Mouse (Mus musculus): Measurements from ENCODE around the gene Cdc26. TPM values are rescaled to one million over a fixed set of nuclear protein-coding genes. Genes with fewer than 3 reads are reported as not detected.

Cdc26 gene
- polyA plus RNA-seq, 1 experiment from 2014 or later, result 139 TPM

DNA sequence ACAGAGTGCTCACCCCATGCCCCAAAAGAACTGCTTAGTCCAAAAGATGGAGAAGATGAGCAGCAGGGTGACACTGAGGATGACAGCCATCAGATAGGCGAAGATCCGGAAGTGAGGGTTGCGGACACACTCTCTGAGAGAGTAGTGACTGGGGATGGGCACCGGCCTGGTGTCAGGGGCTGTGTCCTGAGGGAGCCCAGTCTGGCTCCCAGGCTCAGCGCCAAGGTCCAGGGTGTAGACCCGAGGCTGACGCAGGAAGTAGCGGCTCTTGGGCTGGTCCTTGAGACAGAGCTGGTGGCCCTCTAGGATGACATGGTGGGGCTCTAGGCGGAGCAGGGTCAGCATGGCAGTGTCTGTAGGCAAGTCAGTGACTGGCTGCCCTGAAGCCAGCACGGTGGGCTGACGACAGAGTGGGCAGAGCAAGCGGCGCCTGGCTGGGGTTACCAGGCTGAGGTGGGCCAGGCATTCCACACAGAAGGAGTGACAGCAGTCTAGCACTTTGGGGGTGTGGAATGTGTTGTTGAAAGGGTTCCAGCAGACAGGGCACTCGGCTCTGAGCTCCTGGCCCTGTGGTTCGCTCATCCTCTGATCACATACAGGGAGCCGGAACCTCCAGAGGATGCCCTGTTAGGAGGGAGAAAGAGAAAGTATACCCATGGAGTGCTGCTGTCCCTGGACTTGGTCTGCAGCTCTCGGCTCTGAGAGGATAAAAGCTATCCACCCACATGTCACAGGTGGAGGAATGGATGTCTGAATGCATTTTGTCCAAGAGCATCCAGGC, 19.7 kb upstream of the Cdc26 start:
- no peaks in the 10 kb centered on the region for H3K27me3 ChIP-seq (replicated peaks)
- no peaks in the 10 kb centered on the region for H3K9me3 ChIP-seq
- no peaks in the 10 kb centered on the region for H3K4me1 ChIP-seq
- H3K36me3 ChIP-seq, result peaks cover 27% of the 10 kb centered on the region
- ATAC-seq (ENCODE audit: low FRiP score, low read depth), result no peak
- no peak overlapping the region for H3K4me3 ChIP-seq
- no peak overlapping the region for H3K27ac ChIP-seq
- 80% methylated on average over 17 of the region's 17 CpGs for WGBS
- H3K9ac ChIP-seq, result no peak overlapping the region
- H3K4me2 ChIP-seq (replicated peaks), result no peak overlapping the region

DNA sequence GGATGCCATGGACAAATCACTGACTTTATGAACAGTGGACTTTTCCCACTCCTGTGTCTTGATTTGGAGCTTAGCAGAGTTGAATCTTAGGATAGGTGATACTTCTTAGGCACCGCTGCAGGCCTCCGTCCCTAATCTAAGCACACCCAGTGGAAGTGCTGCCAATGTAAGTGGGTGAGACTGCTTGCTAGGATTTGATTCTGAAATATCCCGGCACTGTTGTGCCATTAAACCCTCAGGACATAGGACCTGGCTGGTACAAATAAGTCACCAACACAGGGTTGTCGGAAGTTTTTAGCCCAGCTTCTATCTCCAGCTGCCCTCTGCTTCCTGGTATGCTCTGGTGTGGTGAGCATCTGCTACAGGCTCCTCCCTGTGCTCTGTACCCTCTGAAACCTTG, 17.4 kb upstream of the Cdc26 start:
- peaks cover 50% of the 10 kb centered on the region for H3K36me3 ChIP-seq
- 95% methylated on average over 4 of the region's 4 CpGs for WGBS

DNA sequence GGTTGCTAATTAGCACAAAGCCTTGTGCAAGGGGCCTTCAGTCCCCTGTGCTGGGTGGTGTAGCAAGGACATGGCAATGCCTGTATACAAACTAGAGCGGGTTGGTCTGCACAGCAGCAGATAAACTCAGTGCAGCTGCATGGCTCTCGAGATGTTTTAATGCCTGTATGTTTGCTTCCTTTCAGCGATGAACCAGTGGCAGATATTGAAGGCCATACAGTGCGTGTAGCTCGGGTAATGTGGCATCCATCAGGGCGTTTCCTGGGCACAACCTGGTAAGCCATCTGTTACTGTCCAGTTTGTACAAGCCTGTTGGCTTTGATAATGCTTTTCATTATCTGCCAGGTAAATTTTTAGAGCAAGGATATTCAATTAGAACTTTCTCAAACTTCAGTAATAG, 10.6 kb upstream of the Cdc26 start:
- Histone ChIP-seq H3K27me3 (replicated peaks) (no peaks in the 10 kb centered on the region), H3K9me3 (no peaks in the 10 kb centered on the region), H3K27ac (no peak overlapping the region), H3K36me3 (peaks cover 99% of the 10 kb centered on the region), H3K4me2 (replicated peaks) (no peak overlapping the region), H3K4me3 (no peak overlapping the region), H3K4me1 (no peaks in the 10 kb centered on the region), H3K9ac (no peak overlapping the region)
- ATAC-seq (ENCODE audit: low FRiP score, low read depth), result no peak
- 96% methylated on average over 6 of the region's 6 CpGs for WGBS

More for the DNA sequence above, 17.4 kb upstream of the Cdc26 start:
- no peaks in the 10 kb centered on the region for H3K4me1 ChIP-seq
- H3K4me2 ChIP-seq (replicated peaks), result no peak overlapping the region
- no peak overlapping the region for H3K4me3 ChIP-seq
- no peak for ATAC-seq (ENCODE audit: low FRiP score, low read depth)
- no peak overlapping the region for H3K27ac ChIP-seq
- no peaks in the 10 kb centered on the region for H3K27me3 ChIP-seq (replicated peaks)
- no peaks in the 10 kb centered on the region for H3K9me3 ChIP-seq
- H3K9ac ChIP-seq, result no peak overlapping the region

DNA sequence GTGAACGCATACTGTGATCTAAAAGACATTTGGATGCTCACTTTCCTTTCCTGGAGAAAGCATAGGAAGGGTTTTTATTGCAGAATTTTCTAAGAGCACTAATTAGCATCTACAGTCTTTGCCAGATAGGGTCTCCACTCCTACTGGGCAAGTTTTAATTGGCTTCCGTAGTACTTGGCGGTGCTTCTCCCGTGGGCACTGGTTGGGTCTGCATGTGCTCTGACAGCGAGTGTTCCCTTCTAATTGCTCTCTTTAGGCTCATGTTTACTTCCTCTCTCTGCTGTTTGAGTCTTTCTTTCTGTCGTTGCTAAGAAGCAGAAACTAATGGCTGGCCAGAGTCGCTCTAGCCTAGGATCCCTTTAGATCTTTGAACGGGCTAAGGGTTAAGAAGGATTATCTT, 10.0 kb upstream of the Cdc26 start:
- H3K4me1 ChIP-seq, result no peaks in the 10 kb centered on the region
- H3K4me2 ChIP-seq (replicated peaks), result no peak overlapping the region
- 94% methylated on average over 8 of the region's 8 CpGs for WGBS
- peaks cover 98% of the 10 kb centered on the region for H3K36me3 ChIP-seq
- no peak overlapping the region for H3K27ac ChIP-seq
- no peak for ATAC-seq (ENCODE audit: low FRiP score, low read depth)
- no peaks in the 10 kb centered on the region for H3K27me3 ChIP-seq (replicated peaks)
- H3K9me3 ChIP-seq, result no peaks in the 10 kb centered on the region
- no peak overlapping the region for H3K9ac ChIP-seq
- no peak overlapping the region for H3K4me3 ChIP-seq

DNA sequence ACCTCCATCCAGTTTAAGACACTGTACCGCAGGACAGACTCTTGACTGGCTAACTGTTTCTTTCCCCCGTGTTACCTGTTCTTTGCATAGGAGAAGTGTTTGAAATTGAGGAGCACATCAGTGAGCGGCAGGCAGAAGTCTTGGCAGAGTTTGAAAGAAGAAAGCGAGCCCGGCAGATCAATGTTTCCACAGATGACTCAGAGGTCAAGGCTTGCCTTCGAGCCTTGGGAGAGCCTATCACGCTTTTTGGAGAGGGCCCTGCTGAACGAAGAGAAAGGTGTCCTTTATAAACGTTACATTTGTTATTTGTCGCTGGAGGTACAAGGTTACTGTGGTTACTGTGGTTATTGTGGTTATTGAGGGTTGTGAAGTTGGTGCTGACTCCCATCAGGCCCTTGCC, 3.2 kb upstream of the Cdc26 start:
- Histone ChIP-seq H3K27ac (no peak overlapping the region), H3K9me3 (no peaks in the 10 kb centered on the region), H3K9ac (no peak overlapping the region), H3K4me3 (no peak overlapping the region), H3K4me1 (peaks cover 13% of the 10 kb centered on the region), H3K27me3 (replicated peaks) (no peaks in the 10 kb centered on the region), H3K4me2 (replicated peaks) (no peak overlapping the region), H3K36me3 (peaks cover 48% of the 10 kb centered on the region)
- 97% methylated on average over 10 of the region's 10 CpGs for WGBS
- no peak for ATAC-seq (ENCODE audit: low FRiP score, low read depth)

DNA sequence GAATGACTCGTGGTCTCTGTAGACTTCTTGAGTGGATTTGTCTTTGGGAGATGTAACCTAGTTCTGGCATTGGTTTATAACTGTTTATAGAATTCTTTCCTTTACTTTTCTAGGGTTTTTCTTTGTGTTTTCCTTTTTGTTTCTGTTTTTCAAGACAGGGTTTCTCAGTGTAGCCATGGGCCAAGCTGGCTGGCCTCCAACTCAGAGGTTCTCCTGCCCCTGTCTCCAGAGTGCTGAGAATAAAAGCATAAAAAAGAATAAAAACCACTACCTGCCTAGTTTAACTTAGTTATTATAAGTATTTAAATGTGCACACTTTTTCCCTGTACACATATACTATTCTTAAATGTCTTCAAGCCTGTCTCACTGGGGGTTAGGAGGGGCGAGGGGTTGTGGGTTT, 1.9 kb upstream of the Cdc26 start:
- Histone ChIP-seq H3K4me1 (peaks cover 19% of the 10 kb centered on the region), H3K36me3 (peaks cover 35% of the 10 kb centered on the region), H3K9me3 (no peaks in the 10 kb centered on the region), H3K9ac (no peak overlapping the region; the same call in 1 of the 2 replicates), H3K27me3 (replicated peaks) (no peaks in the 10 kb centered on the region), H3K4me2 (replicated peaks) (peak overlapping the region; percentile 68), H3K4me3 (no peak overlapping the region), H3K27ac (no peak overlapping the region)
- 88% methylated on average over 2 of the region's 2 CpGs for WGBS
- ATAC-seq (ENCODE audit: low FRiP score, low read depth), result no peak

DNA sequence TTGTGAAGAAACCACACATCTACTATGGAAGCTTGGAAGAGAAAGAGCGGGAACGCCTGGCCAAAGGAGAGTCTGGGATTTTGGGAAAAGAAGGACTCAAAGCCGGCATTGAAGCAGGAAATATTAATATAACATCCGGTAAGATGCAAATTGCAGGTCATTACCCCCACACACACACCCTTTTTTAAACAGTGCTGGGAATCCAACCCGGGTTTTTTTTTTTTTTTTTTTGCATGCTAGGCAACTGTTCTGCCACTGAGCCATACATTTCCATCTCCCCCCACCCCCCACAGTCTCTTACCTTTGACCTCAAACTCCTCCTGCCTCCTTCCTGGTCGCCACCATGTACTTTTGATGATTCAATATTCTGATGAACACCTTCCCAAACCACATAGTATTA, 1.2 kb upstream of the Cdc26 start:
- Histone ChIP-seq H3K4me3 (peak overlapping the region; percentile 68), H3K27me3 (replicated peaks) (no peaks in the 10 kb centered on the region), H3K36me3 (peaks cover 28% of the 10 kb centered on the region), H3K9ac (peak overlapping the region; percentile 71), H3K4me1 (peaks cover 19% of the 10 kb centered on the region), H3K9me3 (no peaks in the 10 kb centered on the region), H3K4me2 (replicated peaks) (peak overlapping the region; percentile 68), H3K27ac (no peak overlapping the region)
- no peak for ATAC-seq (ENCODE audit: low FRiP score, low read depth)
- 46% methylated on average over 6 of the region's 6 CpGs for WGBS

DNA sequence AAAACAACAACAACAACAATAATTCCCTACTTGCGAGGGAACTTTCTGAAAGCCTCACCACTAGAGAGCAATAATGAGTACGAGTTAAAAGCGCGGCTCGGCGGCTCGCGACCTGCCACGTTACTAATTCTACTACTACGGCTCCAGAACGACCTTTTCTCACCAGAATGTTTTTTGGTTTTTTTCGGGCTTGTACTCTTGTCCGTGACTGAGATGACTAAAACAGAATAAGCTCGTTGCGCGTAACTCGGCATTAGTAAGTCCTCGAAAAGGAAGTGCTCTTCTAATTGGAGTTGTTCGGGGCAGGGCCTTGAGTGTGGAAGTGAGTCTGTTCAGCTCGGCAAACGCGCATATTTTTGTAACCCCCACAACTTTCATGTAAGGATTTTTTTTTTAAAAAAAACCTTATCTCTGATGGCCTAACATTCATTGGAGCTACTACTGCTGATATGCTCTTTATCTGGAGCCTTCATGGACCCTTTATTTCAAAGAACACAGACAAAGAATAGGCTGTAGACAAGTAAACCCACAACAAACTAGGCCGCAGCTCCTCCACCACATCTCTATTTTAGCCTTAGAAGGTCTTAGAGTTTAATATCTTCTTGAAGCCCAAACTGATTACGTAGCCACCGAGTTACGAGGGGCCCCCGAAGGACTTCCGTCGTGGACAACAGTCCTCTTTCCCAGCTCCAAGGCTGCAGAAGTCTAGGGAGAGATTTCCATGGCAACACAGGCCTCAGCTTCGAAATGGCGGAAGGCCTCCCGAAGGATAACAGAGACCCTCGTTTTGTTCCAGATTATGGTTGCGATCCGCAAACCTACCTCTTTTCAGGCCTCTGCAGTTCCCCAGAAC, 486 bp downstream of the Cdc26 start:
- peak; percentile 70 for ATAC-seq (ENCODE audit: low FRiP score, low read depth)
- Histone ChIP-seq H3K9ac (peak overlapping the region; percentile 71), H3K27me3 (replicated peaks) (no peaks in the 10 kb centered on the region), H3K4me2 (replicated peaks) (peak overlapping the region; percentile 68), H3K4me3 (peak overlapping the region; percentile 68), H3K4me1 (peaks cover 19% of the 10 kb centered on the region), H3K9me3 (no peaks in the 10 kb centered on the region), H3K36me3 (peaks cover 17% of the 10 kb centered on the region), H3K27ac (0 out of 2 replicates have a peak overlapping the region, but pooled peaks have one; percentile 38)
- under 1% methylated on average over 35 of the region's 35 CpGs for WGBS

DNA sequence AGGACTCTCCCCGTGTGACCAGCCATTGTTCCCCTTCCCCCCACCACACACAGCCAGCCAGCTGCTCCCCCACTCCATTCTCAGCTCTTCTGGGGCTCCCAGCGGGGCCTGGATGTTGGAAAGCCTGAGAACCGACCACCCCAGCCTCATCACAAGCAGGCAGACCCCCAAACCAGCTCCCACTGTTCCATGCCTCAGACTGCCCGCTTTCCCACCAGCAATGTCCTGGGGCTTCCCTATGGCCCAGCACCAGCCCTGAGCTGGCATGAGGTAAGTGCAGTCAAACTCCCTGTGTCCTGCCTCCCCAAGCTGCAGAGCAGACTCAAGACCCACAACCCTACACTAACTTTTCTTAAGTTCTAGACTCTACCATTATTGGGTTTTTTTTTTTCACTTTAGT, 2.3 kb downstream of the Cdc26 start:
- WGBS, result 80% methylated on average over 4 of the region's 4 CpGs
- Histone ChIP-seq H3K9ac (no peak overlapping the region), H3K4me2 (replicated peaks) (peak overlapping the region; percentile 20), H3K9me3 (no peaks in the 10 kb centered on the region), H3K27ac (no peak overlapping the region), H3K4me1 (peaks cover 19% of the 10 kb centered on the region), H3K4me3 (no peak overlapping the region), H3K27me3 (replicated peaks) (no peaks in the 10 kb centered on the region), H3K36me3 (peaks cover 15% of the 10 kb centered on the region)
- no peak for ATAC-seq (ENCODE audit: low FRiP score, low read depth)

DNA sequence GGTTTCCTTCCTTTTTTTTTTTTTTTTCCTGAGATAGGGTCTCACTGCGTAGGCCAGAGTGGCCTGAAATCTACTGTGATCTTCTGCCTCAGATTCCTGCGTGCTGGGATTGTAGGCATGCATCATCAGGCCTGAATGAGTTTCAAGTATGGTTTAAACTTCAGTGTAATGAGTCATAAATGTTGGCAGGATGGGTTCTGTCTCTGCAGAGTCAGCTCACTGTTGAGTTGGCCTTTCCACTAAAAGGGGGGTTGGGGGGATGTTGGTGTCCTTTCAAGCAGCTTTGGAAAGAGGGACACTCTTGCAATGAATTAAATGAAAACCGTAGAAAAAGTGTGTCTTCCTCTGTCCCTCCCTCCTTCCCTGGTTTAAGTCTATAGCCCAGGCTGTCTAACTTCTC, 9.5 kb downstream of the Cdc26 start:
- Histone ChIP-seq H3K4me3 (no peak overlapping the region), H3K4me1 (no peaks in the 10 kb centered on the region), H3K9ac (no peak overlapping the region), H3K27ac (no peak overlapping the region), H3K27me3 (replicated peaks) (no peaks in the 10 kb centered on the region), H3K9me3 (no peaks in the 10 kb centered on the region), H3K36me3 (peaks cover 73% of the 10 kb centered on the region), H3K4me2 (replicated peaks) (no peak overlapping the region)
- 97% methylated on average over 3 of the region's 3 CpGs for WGBS
- ATAC-seq (ENCODE audit: low FRiP score, low read depth), result no peak

DNA sequence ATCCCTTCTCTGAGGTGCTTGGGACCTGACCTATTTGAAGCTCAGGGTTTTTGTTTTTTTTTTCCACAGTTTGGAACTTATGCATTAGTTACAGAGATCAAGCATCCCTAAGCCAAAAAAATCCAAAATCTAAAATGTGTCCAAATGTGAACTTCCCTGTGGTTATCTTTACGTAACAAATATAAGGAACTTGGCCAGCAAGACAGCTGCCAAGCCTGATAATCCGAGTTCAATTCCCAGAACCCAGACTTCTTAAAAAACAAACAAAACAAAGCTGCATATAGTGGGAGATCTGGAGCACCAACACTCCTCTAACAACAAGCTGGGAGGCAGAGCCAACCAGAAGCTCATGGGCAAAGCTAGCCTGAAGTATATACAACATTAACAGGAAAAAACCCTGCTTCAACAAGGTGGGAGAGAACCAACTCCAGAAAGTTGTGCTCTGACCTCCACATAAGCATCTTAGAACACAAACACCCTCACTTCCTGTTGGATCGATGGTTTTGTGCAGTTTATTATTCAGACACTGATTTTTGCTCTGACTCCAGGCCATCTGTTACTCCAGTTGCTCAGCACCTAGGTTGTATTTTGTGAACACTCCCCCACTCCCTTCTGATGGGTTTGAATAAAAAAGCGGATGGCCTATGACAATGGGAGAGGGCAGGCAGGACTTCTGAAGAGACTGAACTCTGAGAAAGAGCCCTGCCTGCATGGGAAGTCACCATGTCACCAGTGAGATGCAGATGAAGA, 10.7 kb downstream of the Cdc26 start:
- no peak overlapping the region for H3K27ac ChIP-seq
- no peaks in the 10 kb centered on the region for H3K4me1 ChIP-seq
- 88% methylated on average over 4 of the region's 4 CpGs for WGBS
- no peak overlapping the region for H3K9ac ChIP-seq
- no peaks in the 10 kb centered on the region for H3K27me3 ChIP-seq (replicated peaks)
- no peak overlapping the region for H3K4me3 ChIP-seq
- peaks cover 79% of the 10 kb centered on the region for H3K36me3 ChIP-seq
- ATAC-seq (ENCODE audit: low FRiP score, low read depth), result no peak
- no peak overlapping the region for H3K4me2 ChIP-seq (replicated peaks)
- H3K9me3 ChIP-seq, result no peaks in the 10 kb centered on the region

DNA sequence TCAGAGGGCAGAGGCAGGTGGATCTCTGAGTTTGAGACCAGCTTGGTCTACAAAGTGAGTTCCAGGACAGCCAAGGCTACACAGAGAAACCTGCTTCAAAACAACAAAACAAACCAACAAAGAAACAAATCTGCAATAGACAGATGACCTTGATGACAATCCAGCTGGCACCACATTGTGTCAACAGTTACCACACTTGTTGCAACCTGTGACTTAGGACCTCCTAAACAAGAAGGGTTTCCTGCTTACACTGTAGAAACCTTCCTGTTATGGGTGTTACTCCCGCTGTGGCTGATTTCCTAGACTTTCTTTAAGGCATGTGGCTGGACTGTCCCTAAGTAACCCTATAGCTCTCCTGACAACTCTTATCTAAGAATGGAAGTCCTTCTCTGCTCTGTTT, 12.6 kb downstream of the Cdc26 start:
- ATAC-seq (ENCODE audit: low FRiP score, low read depth), result no peak
- Histone ChIP-seq H3K4me2 (replicated peaks) (no peak overlapping the region), H3K27ac (no peak overlapping the region), H3K9me3 (no peaks in the 10 kb centered on the region), H3K4me1 (no peaks in the 10 kb centered on the region), H3K9ac (no peak overlapping the region), H3K27me3 (replicated peaks) (no peaks in the 10 kb centered on the region), H3K4me3 (no peak overlapping the region), H3K36me3 (peaks cover 79% of the 10 kb centered on the region)
- WGBS, result 97% methylated on average over 1 of the region's 1 CpGs
